Mouse (Mus musculus) MEL (cell line): Measurements from ENCODE around the gene Bscl2. TPM values are rescaled to one million over a fixed set of nuclear protein-coding genes. Genes with fewer than 3 reads are reported as not detected.

ENCODE experiments used
- DNase-seq: peaks from one replicate; pipeline ENCODE4 v3.0.0; 2011; ENCODE audit warnings: low read depth, low spot score
- H3K27ac ChIP-seq: 2 replicates; pipeline ENCODE4 v1.5.1; 2012; ENCODE audit warnings: low read depth, mild to moderate bottlenecking, control low read depth, low read length, moderate library complexity; ENCODE audit not compliant: control insufficient read depth
- H3K27me3 ChIP-seq, 2 experiments: fragments of 150-350 bp in 1 of 2; sonication (generic) in 1 of 2; 2 replicates each; pipeline ENCODE4 v1.6.1; 2012; ENCODE audit warnings: low read length in 2 of 2, mild to moderate bottlenecking in 2 of 2, improper control_type of control experiment in 1 of 2, moderate library complexity in 1 of 2; ENCODE audit not compliant: insufficient read depth in 2 of 2, control insufficient read depth in 1 of 2
- H3K36me3 ChIP-seq, 2 experiments: 2 replicates each; pipeline ENCODE4 v1.6.1; 2012 to 2014; ENCODE audit warnings: low read length in 2 of 2, improper control_type of control experiment in 1 of 2, inconsistent platforms in 1 of 2, mild to moderate bottlenecking in 1 of 2; ENCODE audit not compliant: insufficient read depth in 2 of 2, control insufficient read depth in 1 of 2
- H3K4me1 ChIP-seq, 2 experiments: fragments of 150-350 bp in 1 of 2; sonication (generic) in 1 of 2; 2 replicates each; pipeline ENCODE4 v1.6.1; 2012; ENCODE audit warnings: low read length in 2 of 2, improper control_type of control experiment in 1 of 2, mild to moderate bottlenecking in 1 of 2; ENCODE audit not compliant: insufficient read depth in 2 of 2, control insufficient read depth in 1 of 2
- H3K4me3 ChIP-seq, 2 experiments: fragments of 150-350 bp in 1 of 2; sonication (generic) in 1 of 2; 2 replicates each; pipeline ENCODE4 v1.5.1; 2012; ENCODE audit warnings: low read depth in 2 of 2, low read length in 2 of 2, mild to moderate bottlenecking in 2 of 2, moderate library complexity in 2 of 2, control low read depth in 1 of 2, improper control_type of control experiment in 1 of 2; ENCODE audit not compliant: control insufficient read depth in 1 of 2, insufficient read depth in 1 of 2
- H3K79me2 ChIP-seq: 2 replicates; pipeline ENCODE4 v1.6.1; 2012; ENCODE audit warnings: mild to moderate bottlenecking, low read length, moderate library complexity; ENCODE audit not compliant: control insufficient read depth, poor library complexity, insufficient read depth
- H3K9ac ChIP-seq: 2 replicates; pipeline ENCODE4 v1.6.1; 2012; ENCODE audit warnings: low read depth, mild to moderate bottlenecking, control low read depth, low read length, moderate library complexity; ENCODE audit not compliant: control insufficient read depth, poor library complexity, severe bottlenecking
- H3K9me3 ChIP-seq: fragments of 150-350 bp; sonication (generic); replicated peaks from 2 replicates; pipeline ENCODE4 v1.6.1; 2012; ENCODE audit warnings: mild to moderate bottlenecking, low read length, improper control_type of control experiment, moderate library complexity; ENCODE audit not compliant: insufficient read depth
- BHLHE40 ChIP-seq: IDR thresholded peaks from 2 replicates; pipeline ENCODE4 v1.6.1; 2012; ENCODE audit warnings: low read depth, mild to moderate bottlenecking, inconsistent platforms, low read length, improper control_type of control experiment, borderline replicate concordance
- CHD1 ChIP-seq: IDR thresholded peaks from 2 replicates; pipeline ENCODE4 v1.6.1; 2012; ENCODE audit warnings: low read depth, mild to moderate bottlenecking, inconsistent platforms, low read length, improper control_type of control experiment
- CHD2 ChIP-seq: IDR thresholded peaks from 2 replicates; pipeline ENCODE4 v1.6.1; 2011; ENCODE audit warnings: low read length, improper control_type of control experiment
- CTCF ChIP-seq, 3 experiments: IDR thresholded peaks in 2 of 3; conservative IDR thresholded peaks in 1 of 3; 2 replicates each; pipeline ENCODE4 v1.5.1; 2011 to 2012; ENCODE audit warnings: low read length in 3 of 3, low read depth in 2 of 3, mild to moderate bottlenecking in 2 of 3, improper control_type of control experiment in 1 of 3, inconsistent platforms in 1 of 3, mixed read lengths in 1 of 3, moderate library complexity in 1 of 3; ENCODE audit not compliant: control insufficient read depth in 1 of 3, insufficient read depth in 1 of 3, poor library complexity in 1 of 3, severe bottlenecking in 1 of 3
- E2F4 ChIP-seq: IDR thresholded peaks from 2 replicates; pipeline ENCODE4 v1.6.1; 2011; ENCODE audit warnings: low read depth, low read length, improper control_type of control experiment, borderline replicate concordance
- ELF1 ChIP-seq: IDR thresholded peaks from 2 replicates; pipeline ENCODE4 v1.6.1; 2014; ENCODE audit warnings: low read depth, mild to moderate bottlenecking, inconsistent platforms, low read length, improper control_type of control experiment, moderate library complexity
- EP300 ChIP-seq, 2 experiments: IDR thresholded peaks; 2 replicates each; pipeline ENCODE4 v1.6.1; 2011; ENCODE audit warnings: improper control_type of control experiment in 2 of 2, low read length in 2 of 2, low read depth in 1 of 2, mild to moderate bottlenecking in 1 of 2
- ETS1 ChIP-seq: IDR thresholded peaks from 2 replicates; pipeline ENCODE4 v1.6.1; 2012; ENCODE audit warnings: low read depth, mild to moderate bottlenecking, inconsistent platforms, low read length, improper control_type of control experiment, moderate library complexity
- GABPA ChIP-seq: IDR thresholded peaks from 2 replicates; pipeline ENCODE4 v1.6.1; 2012; ENCODE audit warnings: low read depth, mild to moderate bottlenecking, inconsistent platforms, low read length, improper control_type of control experiment, moderate library complexity
- GATA1 ChIP-seq: IDR thresholded peaks from 2 replicates; pipeline ENCODE4 v1.6.1; 2011; ENCODE audit warnings: low read depth, low read length, improper control_type of control experiment
- JUND ChIP-seq: IDR thresholded peaks from 2 replicates; pipeline ENCODE4 v1.6.1; 2011; ENCODE audit warnings: low read depth, mild to moderate bottlenecking, improper control_type of control experiment, low read length
- KAT2A ChIP-seq: conservative IDR thresholded peaks from 2 replicates; pipeline ENCODE4 v1.6.1; 2012; ENCODE audit warnings: low read depth, low read length, improper control_type of control experiment, inconsistent platforms
- MAFK ChIP-seq: IDR thresholded peaks from 2 replicates; pipeline ENCODE4 v1.6.1; 2011; ENCODE audit warnings: low read depth, mild to moderate bottlenecking, low read length, improper control_type of control experiment, borderline replicate concordance
- MAX ChIP-seq: IDR thresholded peaks from 2 replicates; pipeline ENCODE4 v1.6.1; 2011; ENCODE audit warnings: low read length, improper control_type of control experiment
- MAZ ChIP-seq: IDR thresholded peaks from 2 replicates; pipeline ENCODE4 v1.6.1; 2012; ENCODE audit warnings: low read depth, mild to moderate bottlenecking, inconsistent platforms, low read length, improper control_type of control experiment
- MEF2A ChIP-seq: IDR thresholded peaks from 2 replicates; pipeline ENCODE4 v1.6.1; 2014; ENCODE audit warnings: low read depth, mild to moderate bottlenecking, inconsistent platforms, low read length, improper control_type of control experiment; ENCODE audit not compliant: poor library complexity, insufficient replicate concordance, severe bottlenecking; ENCODE audit errors: extremely low read depth
- MXI1 ChIP-seq: IDR thresholded peaks from 2 replicates; pipeline ENCODE4 v1.6.1; 2011; ENCODE audit warnings: mild to moderate bottlenecking, low read depth, low read length, improper control_type of control experiment
- MYB ChIP-seq: IDR thresholded peaks from 2 replicates; pipeline ENCODE4 v1.6.1; 2011; ENCODE audit warnings: mild to moderate bottlenecking, low read depth, low read length, improper control_type of control experiment
- MYC ChIP-seq: IDR thresholded peaks from 2 replicates; pipeline ENCODE4 v1.6.1; 2011; ENCODE audit warnings: low read depth, mild to moderate bottlenecking, low read length, improper control_type of control experiment, moderate library complexity
- POLR2A ChIP-seq, 2 experiments: IDR thresholded peaks; 2 replicates each; pipeline ENCODE4 v1.6.1; 2011 to 2012; ENCODE audit warnings: low read length in 2 of 2, mild to moderate bottlenecking in 2 of 2, control low read depth in 1 of 2, improper control_type of control experiment in 1 of 2, low read depth in 1 of 2, moderate library complexity in 1 of 2; ENCODE audit not compliant: control insufficient read depth in 1 of 2, insufficient read depth in 1 of 2, poor library complexity in 1 of 2
- POLR2AphosphoS2 ChIP-seq: IDR thresholded peaks from 2 replicates; pipeline ENCODE4 v1.6.1; 2011; ENCODE audit warnings: low read length, improper control_type of control experiment
- RAD21 ChIP-seq: IDR thresholded peaks from 2 replicates; pipeline ENCODE4 v1.6.1; 2011; ENCODE audit warnings: mild to moderate bottlenecking, low read depth, low read length, improper control_type of control experiment
- RCOR1 ChIP-seq: IDR thresholded peaks from 2 replicates; pipeline ENCODE4 v1.6.1; 2012; ENCODE audit warnings: low read depth, mild to moderate bottlenecking, inconsistent platforms, low read length, improper control_type of control experiment
- SIN3A ChIP-seq: IDR thresholded peaks from 2 replicates; pipeline ENCODE4 v1.6.1; 2012; ENCODE audit warnings: low read length, improper control_type of control experiment, inconsistent platforms
- SMC3 ChIP-seq: IDR thresholded peaks from 2 replicates; pipeline ENCODE4 v1.6.1; 2011; ENCODE audit warnings: low read depth, low read length, improper control_type of control experiment
- TAL1 ChIP-seq: IDR thresholded peaks from 2 replicates; pipeline ENCODE4 v1.6.1; 2012; ENCODE audit warnings: mild to moderate bottlenecking, inconsistent platforms, low read length, moderate library complexity, mixed read lengths
- TBP ChIP-seq: IDR thresholded peaks from 2 replicates; pipeline ENCODE4 v1.8.0; 2011; ENCODE audit warnings: low read depth, low read length, improper control_type of control experiment
- TCF12 ChIP-seq: IDR thresholded peaks from 2 replicates; pipeline ENCODE4 v1.6.1; 2014; ENCODE audit warnings: low read depth, mild to moderate bottlenecking, inconsistent platforms, low read length, improper control_type of control experiment, moderate library complexity
- UBTF ChIP-seq: IDR thresholded peaks from 2 replicates; pipeline ENCODE4 v1.6.1; 2012; ENCODE audit warnings: low read depth, mild to moderate bottlenecking, inconsistent platforms, low read length, improper control_type of control experiment, moderate library complexity, borderline replicate concordance; ENCODE audit not compliant: insufficient read depth
- USF1 ChIP-seq: IDR thresholded peaks from 2 replicates; pipeline ENCODE4 v1.6.1; 2014; ENCODE audit warnings: low read depth, mild to moderate bottlenecking, inconsistent platforms, low read length, improper control_type of control experiment, moderate library complexity
- USF2 ChIP-seq, 2 experiments: IDR thresholded peaks; 2 replicates each; pipeline ENCODE4 v1.6.1; 2011 to 2012; ENCODE audit warnings: improper control_type of control experiment in 2 of 2, low read length in 2 of 2, borderline replicate concordance in 1 of 2, inconsistent platforms in 1 of 2, low read depth in 1 of 2, mild to moderate bottlenecking in 1 of 2; ENCODE audit not compliant: insufficient read depth in 1 of 2
- ZC3H11A ChIP-seq: IDR thresholded peaks from 2 replicates; pipeline ENCODE4 v1.6.1; 2012; ENCODE audit warnings: low read depth, mild to moderate bottlenecking, inconsistent platforms, low read length, improper control_type of control experiment
- ZKSCAN1 ChIP-seq: IDR thresholded peaks from 2 replicates; pipeline ENCODE4 v1.6.1; 2012; ENCODE audit warnings: low read depth, mild to moderate bottlenecking, inconsistent platforms, low read length, improper control_type of control experiment, moderate library complexity
- ZMIZ1 ChIP-seq: IDR thresholded peaks from 2 replicates; pipeline ENCODE4 v1.6.1; 2012; ENCODE audit warnings: low read depth, mild to moderate bottlenecking, inconsistent platforms, low read length, improper control_type of control experiment, moderate library complexity
- ZNF384 ChIP-seq: IDR thresholded peaks from 2 replicates; pipeline ENCODE4 v1.6.1; 2012; ENCODE audit warnings: low read depth, mild to moderate bottlenecking, inconsistent platforms, low read length, improper control_type of control experiment
- polyA plus RNA-seq, 2 experiments: library from polyadenylated mRNA; stranded (reverse) in 1 of 2; unstranded in 1 of 2; fragments of >175 nt in 1 of 2; fragments of >200 nt in 1 of 2; gene quantifications; 2 replicates each; pipeline versions ENCODE4 v1.2.1 to v1.2.4; 2012; ENCODE audit warnings: low replicate concordance in 2 of 2, low read depth in 1 of 2; ENCODE audit not compliant: insufficient read length in 2 of 2, insufficient read depth in 1 of 2, missing spikeins in 1 of 2
- total RNA-seq: library from RNA; depleted of rRNA; stranded (reverse); fragments of 300-350 nt; gene quantifications from 2 replicates; pipeline ENCODE4 v1.2.3, GENCODE M21; 2012

The Bscl2 gene
- total and polyA plus RNA-seq, 3 experiments: 26.0 to 51.3 TPM; not detected in 1

DNA sequence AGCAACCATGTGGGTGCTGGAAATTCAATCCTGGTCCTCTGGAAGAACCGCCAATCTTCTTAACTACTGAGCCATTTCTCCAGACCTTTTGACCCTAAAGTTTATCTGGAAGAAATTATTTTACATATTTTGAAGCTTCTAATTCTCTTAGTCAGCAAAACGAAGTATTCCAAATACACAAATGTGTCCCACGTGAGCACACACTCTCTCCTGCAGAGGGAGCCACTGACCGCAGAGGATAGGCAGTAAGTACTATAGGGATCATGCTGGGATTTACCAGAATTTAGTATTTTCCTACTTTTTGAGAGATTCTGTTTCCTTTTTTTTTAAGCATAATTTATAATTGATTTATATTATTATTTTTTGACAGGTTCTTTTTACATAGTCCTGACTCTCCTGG, 20.4 kb downstream of the Bscl2 start:
- no peak overlapping the region for H3K27ac ChIP-seq

DNA sequence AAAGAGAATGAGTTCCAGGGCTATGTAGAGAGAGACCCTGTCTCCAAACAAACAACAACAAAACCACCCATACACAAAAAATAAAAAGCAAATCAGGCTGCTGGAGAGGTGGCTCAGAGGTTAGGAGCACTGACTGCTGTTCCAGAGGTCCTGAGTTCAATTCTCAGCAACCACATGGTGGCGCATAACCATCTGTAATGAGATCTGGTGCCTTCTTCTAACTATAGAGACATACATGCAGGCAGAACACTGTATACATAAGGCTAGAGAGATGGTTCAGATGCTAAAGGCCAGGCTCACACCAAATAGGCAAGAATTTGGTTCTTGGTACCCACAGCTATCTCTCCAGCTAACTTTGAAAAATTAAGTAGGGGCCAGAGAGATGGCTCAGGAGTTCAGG, 21.8 kb downstream of the Bscl2 start:
- Histone ChIP-seq H3K27me3 (no peaks in the 10 kb centered on the region), H3K27ac (no peak overlapping the region), H3K9ac (no peak overlapping the region), H3K36me3 (no peaks in the 10 kb centered on the region), H3K79me2 (no peaks in the 10 kb centered on the region), H3K9me3 (no peaks in the 10 kb centered on the region), H3K4me3 (no peak overlapping the region), H3K4me1 (no peaks in the 10 kb centered on the region)
- DNase-seq: peak; percentile 63
- TF ChIP-seq JUND: no peak
- peak; percentile 52 to 80 (median 55) for TF ChIP-seq CTCF (IDR thresholded peaks at IDR 0.05 in 2 of 3, conservative IDR thresholded peaks at IDR 0.05 in 1 of 3; ENCODE audit: control insufficient read depth in 1 of 3, insufficient read depth in 1 of 3, low read depth in 2 of 3, low read length in 3 of 3, poor library complexity in 1 of 3, severe bottlenecking in 1 of 3)
- TF ChIP-seq TBP: peak; percentile 54; the same call in 1 of the 2 replicates
- no peak for TF ChIP-seq KAT2A
- TF ChIP-seq CHD2: no peak
- no peak for TF ChIP-seq E2F4
- TF ChIP-seq MYB: no peak
- no peak for TF ChIP-seq POLR2AphosphoS2
- TF ChIP-seq ZNF384: no peak
- TF ChIP-seq ELF1: no peak
- TF ChIP-seq SMC3: peak; percentile 94
- TF ChIP-seq TAL1: no peak
- TF ChIP-seq UBTF: no peak
- TF ChIP-seq GATA1: no peak
- no peak for TF ChIP-seq TCF12
- TF ChIP-seq SIN3A: 0 out of 2 replicates have a peak, but pooled peaks have one; percentile 28
- no peak for TF ChIP-seq CHD1
- TF ChIP-seq MAZ: no peak
- no peak for TF ChIP-seq RCOR1
- TF ChIP-seq ETS1: no peak
- TF ChIP-seq MAFK: no peak
- TF ChIP-seq POLR2A (IDR thresholded peaks at IDR 0.05; ENCODE audit: control insufficient read depth in 1 of 2, insufficient read depth in 1 of 2, low read depth in 1 of 2, low read length in 2 of 2, poor library complexity in 1 of 2): no peak

More for the DNA sequence above, 20.4 kb downstream of the Bscl2 start:
- peak; percentile 85 for TF ChIP-seq ZC3H11A
- TF ChIP-seq RAD21: peak; percentile 90
- TF ChIP-seq BHLHE40: peak; percentile 75; the same call in 1 of the 2 replicates
- peak; percentile 89 for TF ChIP-seq MYC
- TF ChIP-seq GABPA: no peak
- TF ChIP-seq POLR2AphosphoS2: no peak
- no peak for TF ChIP-seq MEF2A
- peak; percentile 88 for TF ChIP-seq USF1
- peak; percentile 73 to 85 (median 78) for TF ChIP-seq CTCF (IDR thresholded peaks at IDR 0.05 in 2 of 3, conservative IDR thresholded peaks at IDR 0.05 in 1 of 3; ENCODE audit: control insufficient read depth in 1 of 3, insufficient read depth in 1 of 3, low read depth in 2 of 3, low read length in 3 of 3, poor library complexity in 1 of 3, severe bottlenecking in 1 of 3)
- TF ChIP-seq RCOR1: no peak
- TF ChIP-seq JUND: no peak
- no peak for TF ChIP-seq ZNF384
- TF ChIP-seq ELF1: no peak
- no peak for TF ChIP-seq CHD2
- TF ChIP-seq MAFK: peak; percentile 99
- TF ChIP-seq MYB: no peak
- peak; percentile 71 for TF ChIP-seq MAX
- 0 out of 4 replicates have a peak, but pooled peaks of 1 of the 2 experiments have one; percentile 46 for TF ChIP-seq USF2 (IDR thresholded peaks at IDR 0.05; ENCODE audit: borderline replicate concordance in 1 of 2, insufficient read depth in 1 of 2, low read depth in 1 of 2, low read length in 2 of 2)
- TF ChIP-seq ETS1: no peak
- no peak for TF ChIP-seq EP300 (IDR thresholded peaks at IDR 0.05; ENCODE audit: low read depth in 1 of 2, low read length in 2 of 2)
- TF ChIP-seq SMC3: peak; percentile 89
- TF ChIP-seq ZMIZ1: no peak
- peak; percentile 43; the same call in 1 of the 2 replicates for TF ChIP-seq SIN3A
- TF ChIP-seq MAZ: no peak
- peak; percentile 64; the same call in 1 of the 2 replicates for TF ChIP-seq MXI1
- TF ChIP-seq TBP: no peak
- TF ChIP-seq ZKSCAN1: no peak
- no peak for TF ChIP-seq POLR2A (IDR thresholded peaks at IDR 0.05; ENCODE audit: control insufficient read depth in 1 of 2, insufficient read depth in 1 of 2, low read depth in 1 of 2, low read length in 2 of 2, poor library complexity in 1 of 2)
- no peak for TF ChIP-seq TCF12
- TF ChIP-seq E2F4: no peak
- DNase-seq: peak; percentile 76
- Histone ChIP-seq H3K79me2 (no peaks in the 10 kb centered on the region), H3K36me3 (no peaks in the 10 kb centered on the region), H3K27me3 (no peaks in the 10 kb centered on the region), H3K9me3 (no peaks in the 10 kb centered on the region), H3K4me1 (no peaks in the 10 kb centered on the region), H3K9ac (no peak overlapping the region), H3K4me3 (no peak overlapping the region)
